Mouse (Mus musculus) kidney, postnatal 0 days (tissue): ENCODE measurements around the gene Hoxa10. TPM values are rescaled to one million over a fixed set of nuclear protein-coding genes. Genes with fewer than 3 reads are reported as not detected.

Experiments used
- ATAC-seq: fragments of 200-750 bp; cut with Nextera tagmentation; replicated peaks from 2 replicates; pipeline ENCODE4 v1.8.0; 2017; ENCODE audit warnings: low read depth, moderate number of reproducible peaks, moderate TSS enrichment, moderate library complexity; ENCODE audit not compliant: low FRiP score
- DNase-seq: peaks from one replicate; pipeline ENCODE4 v3.0.0-alpha.2; 2016; ENCODE audit warnings: low spot score
- H3K27ac ChIP-seq: fragments of 300-500 bp; sonication (generic); 2 replicates; pipeline ENCODE4 v1.5.1; 2014; ENCODE audit warnings: mild to moderate bottlenecking
- H3K27me3 ChIP-seq: fragments of 300-500 bp; sonication (generic); 2 replicates; pipeline ENCODE4 v1.6.1; 2014; ENCODE audit warnings: low read length, mixed read lengths; ENCODE audit not compliant: insufficient read depth
- H3K36me3 ChIP-seq: fragments of 300-500 bp; sonication (generic); 2 replicates; pipeline ENCODE4 v1.6.1; 2014; ENCODE audit warnings: low read length, mixed read lengths; ENCODE audit not compliant: insufficient read depth
- H3K4me1 ChIP-seq: fragments of 300-500 bp; sonication (generic); replicated peaks from 2 replicates; pipeline ENCODE4 v1.6.1; 2014; ENCODE audit warnings: antibody characterized with exemption, low read length, mixed read lengths; ENCODE audit not compliant: insufficient read depth
- H3K4me2 ChIP-seq: fragments of 300-500 bp; sonication (generic); 2 replicates; pipeline ENCODE4 v1.6.1; 2014; ENCODE audit warnings: mild to moderate bottlenecking, low read length, moderate library complexity, mixed read lengths
- H3K4me3 ChIP-seq: fragments of 300-500 bp; sonication (generic); replicated peaks from 2 replicates; pipeline ENCODE4 v1.5.1; 2014; ENCODE audit warnings: low read depth, low read length
- H3K9ac ChIP-seq: fragments of 300-500 bp; sonication (generic); 2 replicates; pipeline ENCODE4 v1.6.1; 2014; ENCODE audit warnings: low read depth, low read length
- H3K9me3 ChIP-seq: fragments of 300-500 bp; sonication (generic); replicated peaks from 2 replicates; pipeline ENCODE4 v1.6.1; 2016; ENCODE audit warnings: low read length, inconsistent platforms, mixed read lengths
- CTCF ChIP-seq: IDR thresholded peaks from 2 replicates; pipeline ENCODE4 v1.5.1; 2016; ENCODE audit warnings: antibody characterized with exemption, low read depth, mild to moderate bottlenecking, moderate library complexity
- WGBS: fragments of 180-500 bp; shearing (Covaris S2); extraction: QIAGEN DNeasy Blood & Tissue Kit; methylation state at CpG from one replicate; pipeline ENCODE4 v1.1.7; 2014; 5-methylcytosine and 5-hydroxymethylcytosine counted together
- polyA plus RNA-seq: library from polyadenylated mRNA; unstranded; fragments of >200 nt; fragmentation: Nextera tagmentation; extraction: Ambion mirVana; gene quantifications from 2 replicates; pipeline ENCODE4 v1.2.1, GENCODE M21; 2015

Gene Hoxa10
- polyA plus RNA-seq, 1 experiment from 2014 or later, result 183 TPM

DNA sequence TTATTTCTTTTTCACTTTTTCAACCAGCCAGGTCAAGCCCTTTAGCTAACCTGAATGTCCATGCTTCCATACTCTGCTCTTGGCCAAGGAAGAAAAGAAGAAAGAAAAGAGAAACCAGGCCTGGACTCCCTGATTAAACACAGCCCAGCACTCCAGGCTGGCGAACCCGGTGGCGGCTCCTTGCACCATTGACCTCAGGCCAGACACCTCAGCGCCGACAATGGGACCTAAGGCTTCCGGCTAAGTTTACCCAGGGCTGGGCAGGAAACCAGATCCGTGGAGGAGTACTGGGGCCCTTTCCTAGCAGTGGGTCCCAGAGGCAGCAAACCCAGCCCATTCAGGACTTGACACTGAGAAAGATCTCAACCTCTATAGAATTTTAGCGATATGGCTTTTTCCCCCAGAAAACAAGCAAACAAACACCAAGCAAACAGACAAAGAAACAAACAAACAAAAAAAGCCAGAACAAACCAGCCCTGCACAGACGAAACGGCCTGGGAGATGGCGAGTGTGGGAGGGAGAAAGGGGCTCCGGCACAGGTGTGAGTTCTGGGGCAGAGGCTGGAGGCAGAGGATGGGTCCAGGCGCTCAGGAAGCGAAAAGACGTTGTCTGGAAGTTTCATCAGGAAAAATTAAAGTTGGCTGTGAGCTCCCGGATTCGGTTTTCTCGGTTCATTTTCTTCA is 8.6 kb downstream of the Hoxa10 start:
- TF ChIP-seq CTCF, result no peak
- H3K9me3 ChIP-seq, result no peaks in the 10 kb centered on the region
- ATAC-seq (no peak), DNase-seq (peak; percentile 84)
- H3K9ac ChIP-seq, result peak overlapping the region; percentile 98
- H3K36me3 ChIP-seq, result no peaks in the 10 kb centered on the region; the same call in 1 of the 2 replicates
- peak overlapping the region; percentile 92 for H3K4me2 ChIP-seq
- peak overlapping the region; percentile 85 for H3K4me3 ChIP-seq
- peaks cover 5% of the 10 kb centered on the region; the same call in 1 of the 2 replicates for H3K4me1 ChIP-seq
- under 1% methylated on average over 18 of the region's 18 CpGs for WGBS
- no peaks in the 10 kb centered on the region for H3K27me3 ChIP-seq
- peak overlapping the region; percentile 97 for H3K27ac ChIP-seq

DNA sequence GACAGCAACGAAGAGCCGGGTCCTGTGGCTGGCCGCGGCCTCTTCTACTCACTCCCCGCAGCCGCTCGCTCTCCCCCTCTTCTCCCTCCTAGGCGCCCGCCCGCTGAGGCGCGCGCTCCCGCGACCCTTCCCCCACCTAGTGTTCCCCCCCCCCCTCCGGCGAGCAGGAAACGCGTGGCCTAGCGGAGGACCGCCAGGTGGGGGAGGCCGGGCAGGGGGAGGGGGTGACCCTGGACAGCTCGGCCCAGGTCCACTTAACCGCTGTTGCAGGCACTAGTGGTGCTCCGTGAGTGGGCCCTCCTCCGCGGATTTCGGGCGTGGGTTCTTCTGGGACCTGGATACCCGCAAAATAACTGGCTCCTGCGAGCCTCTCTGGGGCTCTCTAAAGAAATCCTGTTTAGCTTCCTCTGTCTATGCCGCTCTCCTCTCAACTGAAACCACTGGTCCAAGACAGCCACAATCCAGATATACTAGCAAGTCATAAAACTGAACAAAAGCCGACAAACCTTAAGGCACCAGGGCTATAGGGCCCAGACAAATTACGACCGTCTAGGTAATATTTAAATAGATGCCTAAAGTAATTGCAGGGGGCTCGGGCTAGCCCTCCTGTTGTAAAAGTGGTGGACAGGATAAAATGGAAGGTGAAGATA is 10.0 kb downstream of the Hoxa10 start, which contains the start of gene Hoxa9:
Gene Hoxa9, minus strand, starts transcription at position 574 of the 650 bp plus-strand sequence.
- DNase-seq (peak; percentile 89), ATAC-seq (peak; percentile 42)
- no peak for TF ChIP-seq CTCF
- H3K9ac ChIP-seq, result peak within 1 kb of the TSS; percentile 98
- no peaks in the 10 kb centered on the region; the same call in 1 of the 2 replicates for H3K36me3 ChIP-seq
- H3K4me2 ChIP-seq, result peak within 1 kb of the TSS; percentile 92
- H3K9me3 ChIP-seq, result no peaks in the 10 kb centered on the region
- H3K4me1 ChIP-seq, result peaks cover 8% of the 10 kb centered on the region; the same call in 1 of the 2 replicates
- H3K27me3 ChIP-seq, result no peaks in the 10 kb centered on the region
- H3K27ac ChIP-seq, result peak within 1 kb of the TSS; percentile 97
- peak within 1 kb of the TSS; percentile 85 for H3K4me3 ChIP-seq
- under 1% methylated on average over 14 of the region's 36 CpGs for WGBS

DNA sequence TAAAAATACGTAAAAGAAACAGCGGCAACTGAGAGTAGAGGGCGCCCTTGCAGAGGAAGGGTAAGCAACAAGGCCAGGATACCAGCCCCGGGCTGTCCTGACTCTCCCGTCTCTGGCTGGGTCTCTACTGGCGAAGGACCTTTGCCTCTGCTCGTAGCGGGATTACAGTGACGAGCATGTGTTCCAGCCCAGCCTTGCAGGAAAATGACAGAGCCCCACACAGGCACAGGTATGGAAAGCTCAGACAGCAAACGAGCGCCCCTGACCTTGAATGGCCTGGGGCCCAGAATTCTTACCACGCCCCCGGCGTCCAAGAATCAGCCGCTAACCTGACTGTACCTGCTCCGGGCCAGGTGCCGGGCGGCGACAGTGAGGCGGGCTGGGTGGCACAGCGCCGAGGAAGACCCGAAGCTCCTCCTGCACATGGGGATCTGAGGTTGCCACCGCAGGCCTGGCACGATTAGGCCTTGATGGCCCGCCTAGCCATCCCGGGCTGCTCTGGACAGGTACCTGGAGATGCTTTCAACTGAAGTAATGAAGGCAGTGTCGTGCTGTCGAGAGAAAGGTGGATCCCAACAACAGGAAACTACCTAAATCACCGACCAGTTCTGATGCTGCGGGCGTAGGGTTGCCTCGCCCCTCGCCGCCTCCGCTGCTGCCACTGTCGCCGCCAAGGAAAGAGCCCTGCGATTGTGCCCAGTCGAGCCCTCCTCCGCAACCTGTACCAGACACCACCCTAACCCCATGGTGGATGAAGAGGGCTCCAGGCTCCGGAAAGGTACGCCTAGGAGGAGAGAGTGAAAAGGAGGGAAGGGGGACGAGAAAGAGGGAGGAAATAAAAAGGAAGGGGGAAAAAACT is 10.9 kb downstream of the Hoxa10 start:
- no peaks in the 10 kb centered on the region for H3K27me3 ChIP-seq
- H3K36me3 ChIP-seq, result no peaks in the 10 kb centered on the region; the same call in 1 of the 2 replicates
- DNase-seq (no peak), ATAC-seq (peak; percentile 2)
- peaks cover 8% of the 10 kb centered on the region; the same call in 1 of the 2 replicates for H3K4me1 ChIP-seq
- H3K9me3 ChIP-seq, result no peaks in the 10 kb centered on the region
- H3K27ac ChIP-seq, result peak overlapping the region; percentile 97
- under 1% methylated on average over 43 of the region's 44 CpGs for WGBS
- TF ChIP-seq CTCF, result no peak; the same call in 1 of the 2 replicates
- H3K9ac ChIP-seq, result peak overlapping the region; percentile 93
- H3K4me2 ChIP-seq, result peak overlapping the region; percentile 89
- peak overlapping the region; percentile 85 for H3K4me3 ChIP-seq

- H3K9me3 ChIP-seq, result no peaks in the 10 kb centered on the region
Measured at GRCm38 (mm10) chr6:52228475-52229465, 11.9 kb downstream of the Hoxa10 start.

GRCm38 (mm10) chr6:52227470-52228222 is 13.0 kb downstream of the Hoxa10 start:
- Histone ChIP-seq H3K9me3 (no peaks in the 10 kb centered on the region), H3K4me2 (peak overlapping the region; percentile 89), H3K9ac (peak overlapping the region; percentile 97), H3K4me1 (peaks cover 8% of the 10 kb centered on the region; the same call in 1 of the 2 replicates), H3K27me3 (no peaks in the 10 kb centered on the region), H3K36me3 (peaks cover 6% of the 10 kb centered on the region; the same call in 1 of the 2 replicates), H3K27ac (peak overlapping the region; percentile 95), H3K4me3 (peak overlapping the region; percentile 85)
- ATAC-seq (0 out of 2 replicates have a peak, but pooled peaks have one; percentile 1), DNase-seq (no peak)
- WGBS, result 4% methylated on average over 11 of the region's 11 CpGs
- TF ChIP-seq CTCF, result no peak

More at GRCm38 (mm10) chr6:52228475-52229465, 11.9 kb downstream of the Hoxa10 start:
- TF ChIP-seq CTCF, result no peak; the same call in 1 of the 2 replicates
- H3K27ac ChIP-seq, result peak overlapping the region; percentile 97
- H3K4me1 ChIP-seq, result peaks cover 8% of the 10 kb centered on the region; the same call in 1 of the 2 replicates
- peak overlapping the region; percentile 89 for H3K4me2 ChIP-seq
- H3K4me3 ChIP-seq, result peak overlapping the region; percentile 85
- H3K9ac ChIP-seq, result peak overlapping the region; percentile 93
- ATAC-seq (no peak), DNase-seq (no peak)
- 1% methylated on average over 38 of the region's 38 CpGs for WGBS
- peaks cover 6% of the 10 kb centered on the region; the same call in 1 of the 2 replicates for H3K36me3 ChIP-seq
- H3K27me3 ChIP-seq, result no peaks in the 10 kb centered on the region
